Mouse (Mus musculus) frontal cortex, adult (tissue): ENCODE measurements around the gene Pxn.
"Not testable (repeated sequence)": the region's sequence is repeated elsewhere in the genome, so short reads cannot be mapped to it uniquely, and the experiment has no call there.

Experiments
- ATAC-seq: cut with Nextera tagmentation; 2 replicates; pipeline ENCODE4 v1.9.2; 2017; ENCODE audit warnings: mild to moderate bottlenecking, moderate library complexity, mixed read lengths; ENCODE audit not compliant: low TSS enrichment

Pxn gene

GRCm38 (mm10) chr5:115551386-115551785 is 44.9 kb downstream of the Pxn start:
- ATAC-seq = no peak

GRCm38 (mm10) chr5:115551799-115552198 is 45.3 kb downstream of the Pxn start:
- ATAC-seq = no peak

GRCm38 (mm10) chr5:115553801-115554420 is 47.4 kb downstream of the Pxn start:
- no peak for ATAC-seq

GRCm38 (mm10) chr5:115554536-115555291 is 48.2 kb downstream of the Pxn start:
- ATAC-seq = no peak

- ATAC-seq = peak; percentile 42; the same call in 1 of the 2 replicates
Measured at GRCm38 (mm10) chr5:115556217-115556616, 49.7 kb downstream of the Pxn start.

- ATAC-seq = no peak
Measured at GRCm38 (mm10) chr5:115558182-115558794, 51.8 kb downstream of the Pxn start.

GRCm38 (mm10) chr5:115559237-115560101 is 53.0 kb downstream of the Pxn start, which contains the start of gene Rplp0:
Gene Rplp0 (plus strand): TSS chr5:115559467.
- ATAC-seq = peak; percentile 99

- no peak for ATAC-seq
Measured at GRCm38 (mm10) chr5:115560336-115560905, 53.9 kb downstream of the Pxn start.

- no peak for ATAC-seq
Measured at GRCm38 (mm10) chr5:115563771-115564585, 57.5 kb downstream of the Pxn start.

GRCm38 (mm10) chr5:115564737-115565393 is 58.4 kb downstream of the Pxn start, which contains the start of gene Gcn1l1:
Gene Gcn1l1 (plus strand): TSS chr5:115565254.
- ATAC-seq = peak; percentile 84; the same call in 1 of the 2 replicates

- peak; percentile 18; the same call in 1 of the 2 replicates for ATAC-seq
Measured at GRCm38 (mm10) chr5:115565403-115565802, 58.9 kb downstream of the Pxn start.

GRCm38 (mm10) chr5:115568681-115569080 is 62.2 kb downstream of the Pxn start:
- ATAC-seq = no peak

GRCm38 (mm10) chr5:115569308-115569707 is 62.8 kb downstream of the Pxn start:
- ATAC-seq = no peak

GRCm38 (mm10) chr5:115569721-115570120 is 63.2 kb downstream of the Pxn start:
- ATAC-seq = no peak

- peak; percentile 85 for ATAC-seq
Measured at GRCm38 (mm10) chr5:115571086-115571485, 64.6 kb downstream of the Pxn start.

- ATAC-seq = peak; percentile 75
Measured at GRCm38 (mm10) chr5:115572679-115573535, 66.4 kb downstream of the Pxn start.

GRCm38 (mm10) chr5:115574992-115575391 is 68.5 kb downstream of the Pxn start:
- no peak for ATAC-seq

- ATAC-seq = not testable (repeated sequence)
Measured at GRCm38 (mm10) chr5:115577686-115578085, 71.2 kb downstream of the Pxn start.

GRCm38 (mm10) chr5:115578922-115579321 is 72.4 kb downstream of the Pxn start:
- no peak; the same call in 1 of the 2 replicates for ATAC-seq
